Mouse (Mus musculus): ENCODE measurements at regions not wholly inside any gene's neighbourhood (a gene's known extent, or its start where the extent isn't known, plus 50 kb on each side); places are given as distances from the start of the nearest gene placed in this dataset.

DNA sequence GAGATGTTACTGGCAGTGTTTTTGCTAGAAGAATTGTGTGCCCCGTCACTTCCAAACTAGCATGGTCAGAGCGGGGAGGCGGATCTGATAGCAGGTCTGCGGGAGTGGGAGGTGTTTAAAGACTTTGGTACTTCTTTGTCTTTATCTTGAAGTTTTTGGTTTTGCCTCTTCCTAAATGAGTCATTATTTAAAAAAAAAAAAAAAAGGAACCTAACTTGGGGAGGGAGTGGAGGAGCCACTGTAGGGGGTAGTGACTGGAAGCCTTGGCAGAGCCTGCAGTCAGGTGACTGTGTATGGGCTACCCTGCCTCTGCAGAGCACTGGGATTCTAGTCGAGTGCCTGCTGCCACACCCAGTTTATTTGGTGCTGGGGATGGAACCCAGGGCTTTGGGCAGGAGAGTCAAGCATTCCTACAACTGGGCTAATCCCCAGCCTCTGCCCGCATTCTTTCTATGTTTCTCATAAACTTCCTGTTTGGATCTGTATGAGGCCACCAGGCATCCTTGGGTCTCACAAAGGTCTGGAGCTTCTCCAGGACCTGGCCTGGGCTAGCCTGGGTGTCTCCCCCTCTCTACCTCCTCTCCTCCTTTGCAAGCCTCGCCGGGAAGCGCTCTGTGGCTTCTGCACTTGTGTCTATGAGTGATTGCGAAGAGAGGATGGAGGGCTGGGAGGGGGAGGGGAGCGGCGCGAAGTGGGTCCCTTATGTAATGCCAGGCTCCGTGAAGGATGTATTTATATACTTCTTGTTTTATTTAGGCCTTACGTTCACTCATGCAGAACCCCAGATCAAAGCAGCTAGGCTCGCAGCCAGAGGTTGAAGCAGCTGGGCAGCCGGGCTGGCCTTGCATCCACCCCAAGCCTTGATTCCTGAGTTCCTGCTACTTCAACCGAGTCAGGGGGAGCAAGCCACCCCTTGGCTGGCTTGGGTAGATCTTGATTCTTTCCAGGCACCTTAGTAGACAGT, 143.1 kb upstream of the Mrps10 start:
- TF ChIP-seq CTCF (IDR thresholded peaks at IDR 0.05; ENCODE audit: borderline replicate concordance, control insufficient read depth, extremely low read depth, insufficient read depth, low read length, poor library complexity) (peak; percentile 9; the same call in 1 of the 2 replicates), POLR2A (IDR thresholded peaks at IDR 0.05; ENCODE audit: control insufficient read depth, extremely low read depth, insufficient read depth, low read length, poor library complexity) (no peak)

Measured in thymus, adult 2 months (tissue).